Mouse (Mus musculus) limb, embryonic 11.5 days (tissue): ENCODE data around the gene Olfr211. TPM values are rescaled to one million over a fixed set of nuclear protein-coding genes. Genes with fewer than 3 reads are reported as not detected.

Experiments used
- ATAC-seq: fragments of 200-750 bp; cut with Nextera tagmentation; 2 replicates; pipeline ENCODE4 v1.8.0; 2017; ENCODE audit warnings: low read depth; ENCODE audit not compliant: insufficient number of reproducible peaks, low FRiP score, low TSS enrichment
- DNase-seq: peaks from one replicate; pipeline ENCODE4 v3.0.0-alpha.2; 2015; ENCODE audit warnings: low spot score
- H3K27ac ChIP-seq: fragments of 300-500 bp; sonication (generic); replicated peaks from 2 replicates; pipeline ENCODE4 v1.5.1; 2014; ENCODE audit warnings: low read depth, mild to moderate bottlenecking, low read length
- H3K27me3 ChIP-seq: fragments of 300-500 bp; sonication (generic); 2 replicates; pipeline ENCODE4 v1.6.1; 2014; ENCODE audit warnings: mild to moderate bottlenecking, low read length, mixed read lengths; ENCODE audit not compliant: control insufficient read depth, insufficient read depth
- H3K36me3 ChIP-seq: fragments of 300-500 bp; sonication (generic); 2 replicates; pipeline ENCODE4 v1.6.1; 2014; ENCODE audit warnings: mild to moderate bottlenecking, low read length, moderate library complexity, mixed read lengths; ENCODE audit not compliant: control insufficient read depth, insufficient read depth
- H3K4me1 ChIP-seq: fragments of 300-500 bp; sonication (generic); 2 replicates; pipeline ENCODE4 v1.6.1; 2014; ENCODE audit warnings: low read length, mixed read lengths; ENCODE audit not compliant: control insufficient read depth, insufficient read depth
- H3K4me2 ChIP-seq: fragments of 300-500 bp; sonication (generic); 2 replicates; pipeline ENCODE4 v1.6.1; 2014; ENCODE audit warnings: low read depth, mild to moderate bottlenecking, moderate library complexity; ENCODE audit not compliant: severe bottlenecking
- H3K4me3 ChIP-seq: fragments of 300-500 bp; sonication (generic); 2 replicates; pipeline ENCODE4 v1.5.1; 2014; ENCODE audit warnings: low read depth, low read length
- H3K9ac ChIP-seq: fragments of 300-500 bp; sonication (generic); 2 replicates; pipeline ENCODE4 v1.6.1; 2014; ENCODE audit warnings: mild to moderate bottlenecking, low read length
- H3K9me3 ChIP-seq: fragments of 300-500 bp; sonication (generic); 2 replicates; pipeline ENCODE4 v1.6.1; 2016; ENCODE audit warnings: low read length; ENCODE audit not compliant: control insufficient read depth
- WGBS: fragments of 180-500 bp; shearing (Covaris S2); extraction: QIAGEN DNeasy Blood & Tissue Kit; methylation state at CpG from one replicate; pipeline ENCODE4 v1.1.7; 2014; 5-methylcytosine and 5-hydroxymethylcytosine counted together
- polyA plus RNA-seq: library from polyadenylated mRNA; unstranded; fragments of >200 nt; fragmentation: Nextera tagmentation; extraction: Ambion mirVana; gene quantifications from 2 replicates; pipeline ENCODE4 v1.2.1, GENCODE M21; 2014

Olfr211 gene
- not detected in 2 replicates for polyA plus RNA-seq

DNA sequence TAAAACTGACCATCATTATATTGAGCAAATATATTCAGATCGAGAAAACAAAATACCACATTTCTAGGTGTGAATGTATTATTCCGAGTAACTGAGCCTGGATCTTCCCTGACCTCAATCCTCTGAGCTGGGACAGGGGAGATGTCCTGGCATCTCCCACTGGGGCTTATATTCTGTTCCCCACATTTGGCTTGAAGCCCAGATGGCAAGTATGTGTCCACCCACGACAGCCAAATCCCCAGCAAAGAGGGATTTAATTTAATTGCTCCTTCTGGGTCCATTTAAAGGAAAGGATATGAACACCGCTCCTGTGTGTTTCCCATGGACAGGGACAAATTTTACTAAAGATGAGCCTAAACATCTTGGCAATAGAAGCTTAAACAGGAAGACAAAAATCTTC is at the start of gene Olfr211:
TSS of gene Olfr211 (plus strand) at position 301 of the 400 bp plus-strand sequence.
- H3K36me3 ChIP-seq: no peaks in the 10 kb centered on the region
- no peak for ATAC-seq
- no peaks in the 10 kb centered on the region for H3K4me1 ChIP-seq
- H3K9me3 ChIP-seq: no peaks in the 10 kb centered on the region
- DNase-seq: no peak
- no peak within 1 kb of the TSS for H3K4me2 ChIP-seq
- no peak within 1 kb of the TSS for H3K9ac ChIP-seq
- no peaks in the 10 kb centered on the region for H3K27me3 ChIP-seq
- 71% methylated on average over 4 of the region's 4 CpGs for WGBS
- no peak within 1 kb of the TSS for H3K4me3 ChIP-seq
- H3K27ac ChIP-seq: no peak within 1 kb of the TSS

DNA sequence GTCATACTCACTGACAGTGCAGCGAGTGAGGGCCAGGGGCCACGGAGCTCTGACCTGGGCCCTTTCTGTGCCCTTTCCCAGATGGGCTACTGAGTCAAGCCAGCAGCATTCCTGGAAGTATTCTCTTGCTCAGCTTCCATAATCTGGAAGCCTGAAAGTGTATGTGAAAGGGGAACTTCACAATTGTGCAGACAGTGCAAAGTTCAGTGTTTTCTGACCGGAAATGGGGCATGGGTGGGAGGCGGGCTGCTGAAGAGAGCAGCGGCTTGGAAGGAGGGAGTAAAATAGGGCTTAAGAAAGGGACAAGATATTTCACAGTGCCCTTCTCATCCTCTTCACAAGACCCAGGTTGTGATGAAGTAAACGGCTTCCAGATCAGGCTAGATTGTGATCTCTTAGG is 49.4 kb upstream of the Olfr211 start:
- Histone ChIP-seq H3K27me3 (no peaks in the 10 kb centered on the region), H3K4me3 (no peak overlapping the region), H3K36me3 (no peaks in the 10 kb centered on the region), H3K4me2 (no peak overlapping the region), H3K9ac (no peak overlapping the region), H3K9me3 (no peaks in the 10 kb centered on the region), H3K4me1 (no peaks in the 10 kb centered on the region), H3K27ac (no peak overlapping the region)
- 90% methylated on average over 6 of the region's 6 CpGs for WGBS
- no peak for ATAC-seq
- no peak for DNase-seq

DNA sequence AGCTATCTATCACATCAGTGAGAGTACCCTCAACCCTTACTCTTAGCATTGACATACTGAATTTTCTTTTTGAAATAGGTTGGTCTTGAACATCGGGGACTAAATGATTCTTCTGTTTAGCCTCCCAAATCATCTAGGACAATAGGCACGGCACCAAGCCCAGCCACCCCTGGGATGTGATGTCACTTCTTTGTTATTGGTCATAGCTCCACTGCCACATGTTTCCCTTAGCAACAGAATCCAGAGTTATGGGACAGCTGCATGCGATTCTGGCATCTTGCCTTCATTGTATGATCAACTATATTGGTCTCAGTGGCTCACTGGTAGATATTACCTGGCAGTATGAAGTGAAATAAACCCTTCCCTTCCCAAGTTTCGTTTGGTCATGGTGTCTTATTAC is 48.4 kb upstream of the Olfr211 start:
- no peak for DNase-seq
- no peak overlapping the region for H3K4me3 ChIP-seq
- H3K9ac ChIP-seq: no peak overlapping the region
- no peak overlapping the region for H3K27ac ChIP-seq
- H3K4me1 ChIP-seq: no peaks in the 10 kb centered on the region
- no peak overlapping the region for H3K4me2 ChIP-seq
- H3K9me3 ChIP-seq: no peaks in the 10 kb centered on the region
- H3K36me3 ChIP-seq: no peaks in the 10 kb centered on the region
- H3K27me3 ChIP-seq: no peaks in the 10 kb centered on the region
- 80% methylated on average over 4 of the region's 4 CpGs for WGBS
- no peak for ATAC-seq

DNA sequence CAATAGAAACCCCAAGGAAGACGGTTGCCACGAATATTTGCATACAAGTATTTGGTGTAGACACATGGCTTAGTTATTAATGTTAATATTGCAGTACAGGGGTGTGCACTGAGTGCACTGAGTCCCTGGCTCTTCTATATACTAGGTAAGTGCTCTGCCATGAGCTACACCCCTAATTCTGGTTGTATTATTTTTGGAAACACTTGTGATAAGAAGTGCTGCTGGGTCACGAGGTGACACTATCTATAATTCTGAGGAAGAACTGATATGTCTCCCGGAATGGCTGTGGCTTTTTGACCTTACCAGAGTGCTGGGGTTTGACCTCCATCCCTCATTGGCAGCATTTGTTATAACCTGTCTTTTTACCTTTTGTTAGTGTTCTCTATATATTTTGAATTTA is 48.0 kb upstream of the Olfr211 start:
- H3K27ac ChIP-seq: no peak overlapping the region
- H3K9me3 ChIP-seq: no peaks in the 10 kb centered on the region
- ATAC-seq: no peak
- no peak for DNase-seq
- H3K36me3 ChIP-seq: no peaks in the 10 kb centered on the region
- H3K4me2 ChIP-seq: no peak overlapping the region
- H3K27me3 ChIP-seq: no peaks in the 10 kb centered on the region
- no peak overlapping the region for H3K4me3 ChIP-seq
- 81% methylated on average over 4 of the region's 4 CpGs for WGBS
- no peak overlapping the region for H3K9ac ChIP-seq
- no peaks in the 10 kb centered on the region for H3K4me1 ChIP-seq

DNA sequence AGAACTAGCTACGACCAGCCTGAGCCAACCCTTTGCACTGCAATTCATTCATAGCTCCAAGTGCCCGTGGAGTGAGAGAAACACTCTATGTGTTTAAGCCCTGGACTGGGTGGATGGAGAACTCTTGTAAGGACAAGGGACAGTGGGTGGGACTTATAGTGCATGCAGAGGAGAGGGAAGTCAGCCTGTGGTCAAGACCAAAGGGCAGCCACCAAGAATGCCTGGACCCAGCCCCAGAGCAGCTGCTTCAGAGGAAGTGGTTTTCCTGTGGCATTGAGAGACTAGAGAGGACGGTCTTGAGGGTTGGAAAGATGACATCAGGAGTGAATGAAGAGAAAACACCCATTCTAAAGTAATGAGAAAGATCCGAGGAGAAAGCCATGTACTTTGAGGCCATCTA is 33.1 kb upstream of the Olfr211 start:
- Histone ChIP-seq H3K9me3 (no peaks in the 10 kb centered on the region), H3K4me3 (no peak overlapping the region), H3K4me1 (no peaks in the 10 kb centered on the region; the same call in 1 of the 2 replicates), H3K27me3 (peaks cover 12% of the 10 kb centered on the region; the same call in 1 of the 2 replicates), H3K27ac (no peak overlapping the region), H3K4me2 (no peak overlapping the region), H3K36me3 (no peaks in the 10 kb centered on the region), H3K9ac (no peak overlapping the region)
- WGBS: 86% methylated on average over 4 of the region's 4 CpGs
- ATAC-seq (no peak), DNase-seq (no peak)

DNA sequence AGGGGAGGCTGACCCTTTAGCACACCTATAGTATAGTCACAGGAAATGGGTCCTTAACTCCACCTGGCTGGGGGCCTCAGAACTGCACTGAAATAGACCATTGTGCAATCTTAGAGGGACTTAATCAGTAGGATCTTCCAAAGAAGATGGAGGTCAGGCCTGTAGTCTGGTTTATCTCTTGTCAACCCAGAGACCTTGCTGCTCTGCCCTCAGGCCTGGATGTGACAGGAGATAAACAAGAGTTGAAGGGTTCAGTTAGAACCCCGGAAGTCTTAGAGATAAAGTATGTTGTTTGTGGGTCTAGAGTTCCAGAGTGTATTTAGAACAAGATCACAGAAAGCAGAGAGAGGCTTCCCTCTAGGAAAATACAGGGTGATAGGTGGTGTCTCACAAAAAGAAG is 32.4 kb upstream of the Olfr211 start:
- H3K4me2 ChIP-seq: no peak overlapping the region
- H3K36me3 ChIP-seq: no peaks in the 10 kb centered on the region
- peaks cover 17% of the 10 kb centered on the region; the same call in 1 of the 2 replicates for H3K27me3 ChIP-seq
- H3K9me3 ChIP-seq: no peaks in the 10 kb centered on the region
- no peak for ATAC-seq
- no peak for DNase-seq
- H3K4me3 ChIP-seq: no peak overlapping the region
- no peaks in the 10 kb centered on the region; the same call in 1 of the 2 replicates for H3K4me1 ChIP-seq
- H3K27ac ChIP-seq: no peak overlapping the region
- WGBS: 79% methylated on average over 1 of the region's 1 CpGs
- no peak overlapping the region for H3K9ac ChIP-seq

DNA sequence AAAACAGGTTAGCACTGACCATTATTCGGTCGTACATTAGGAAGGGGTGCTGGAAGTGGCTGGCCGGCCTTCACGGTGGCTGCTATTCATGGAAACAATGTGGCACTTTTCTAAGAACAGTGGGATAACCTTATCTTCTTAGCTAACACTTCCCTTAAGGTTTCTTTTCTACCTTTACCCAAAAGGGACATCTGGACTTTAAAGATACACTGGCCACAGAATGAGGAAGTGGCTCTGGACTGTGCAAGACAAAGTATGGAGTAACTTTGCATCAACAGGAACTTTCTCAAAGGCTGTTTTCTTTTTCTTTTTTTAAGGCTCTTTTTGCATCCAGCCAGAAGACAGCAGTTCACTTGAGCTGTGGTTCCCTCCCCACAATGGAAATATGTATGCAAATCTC is 30.2 kb upstream of the Olfr211 start:
- Histone ChIP-seq H3K27ac (no peak overlapping the region), H3K9ac (no peak overlapping the region), H3K9me3 (no peaks in the 10 kb centered on the region), H3K36me3 (no peaks in the 10 kb centered on the region), H3K27me3 (peaks cover 21% of the 10 kb centered on the region; the same call in 1 of the 2 replicates), H3K4me2 (no peak overlapping the region), H3K4me3 (no peak overlapping the region), H3K4me1 (no peaks in the 10 kb centered on the region; the same call in 1 of the 2 replicates)
- DNase-seq: no peak
- 87% methylated on average over 4 of the region's 4 CpGs for WGBS
- ATAC-seq: no peak

DNA sequence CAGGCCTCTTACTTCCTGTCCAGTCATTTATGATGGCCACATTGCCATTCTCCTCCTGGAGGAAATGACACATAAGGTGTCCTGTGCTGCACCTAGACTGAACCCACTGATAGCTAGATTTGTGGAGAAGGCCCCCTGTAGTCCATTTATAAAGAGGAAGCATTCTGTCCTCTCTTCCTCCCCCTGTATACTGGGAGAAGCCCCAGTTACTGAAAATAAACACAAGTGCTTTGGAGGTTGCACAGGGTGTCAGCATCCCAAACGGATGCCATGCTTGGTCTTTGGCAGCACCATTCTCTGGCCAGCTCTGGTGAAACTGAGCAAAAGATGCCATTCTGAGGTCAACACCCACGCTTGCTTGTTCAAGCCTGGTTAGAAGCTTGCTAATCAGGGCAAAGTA is 29.7 kb upstream of the Olfr211 start:
- H3K27ac ChIP-seq: no peak overlapping the region
- no peaks in the 10 kb centered on the region for H3K9me3 ChIP-seq
- H3K36me3 ChIP-seq: no peaks in the 10 kb centered on the region
- no peak overlapping the region for H3K4me2 ChIP-seq
- no peaks in the 10 kb centered on the region; the same call in 1 of the 2 replicates for H3K4me1 ChIP-seq
- 86% methylated on average over 2 of the region's 2 CpGs for WGBS
- H3K9ac ChIP-seq: no peak overlapping the region
- H3K4me3 ChIP-seq: no peak overlapping the region
- ATAC-seq: no peak
- H3K27me3 ChIP-seq: peaks cover 21% of the 10 kb centered on the region; the same call in 1 of the 2 replicates
- DNase-seq: no peak
